Mouse (Mus musculus): ENCODE results near the gene Eps8. TPM values are rescaled to one million over a fixed set of nuclear protein-coding genes. Genes with fewer than 3 reads are reported as not detected.

Eps8 gene
- total and polyA plus RNA-seq, 3 experiments, result 0.08 to 0.15 TPM; not detected in 1

- Histone ChIP-seq H3K36me3 (ENCODE audit: control insufficient read depth in 1 of 2, insufficient read depth in 2 of 2, low read length in 2 of 2) (no peaks in the 10 kb centered on the region), H3K27ac (ENCODE audit: control insufficient read depth, low read depth, low read length) (no peak overlapping the region)
- TF ChIP-seq POLR2A (IDR thresholded peaks at IDR 0.05; ENCODE audit: control insufficient read depth in 1 of 2, insufficient read depth in 1 of 2, low read depth in 1 of 2, low read length in 2 of 2, poor library complexity in 1 of 2), result no peak
- TF ChIP-seq CHD2 (IDR thresholded peaks at IDR 0.05; ENCODE audit: low read length), result no peak
- no peak for TF ChIP-seq NELFE (IDR thresholded peaks at IDR 0.05; ENCODE audit: low read depth, low read length)
- TF ChIP-seq ETS1 (IDR thresholded peaks at IDR 0.05; ENCODE audit: low read depth, low read length), result no peak
- TF ChIP-seq SMC3 (IDR thresholded peaks at IDR 0.05; ENCODE audit: low read depth, low read length), result no peak
- no peak for TF ChIP-seq TAL1 (IDR thresholded peaks at IDR 0.05; ENCODE audit: low read length)
Measured at GRCm38 (mm10) chr6:137540800-137541199, 113.9 kb downstream of the Eps8 start.

GRCm38 (mm10) chr6:137540346-137540745, 114.3 kb downstream of the Eps8 start:
- no peak overlapping the region for H3K27ac ChIP-seq (ENCODE audit: control insufficient read depth, low read depth, low read length)

More at GRCm38 (mm10) chr6:137540800-137541199, 113.9 kb downstream of the Eps8 start:
- Histone ChIP-seq H3K9me3 (replicated peaks; ENCODE audit: insufficient read depth, low read length) (no peaks in the 10 kb centered on the region), H3K4me1 (ENCODE audit: control insufficient read depth in 1 of 2, insufficient read depth in 2 of 2, low read length in 2 of 2) (no peaks in the 10 kb centered on the region), H3K79me2 (ENCODE audit: control insufficient read depth, insufficient read depth, low read length, poor library complexity) (no peaks in the 10 kb centered on the region), H3K4me3 (ENCODE audit: control insufficient read depth in 1 of 2, insufficient read depth in 1 of 2, low read depth in 2 of 2, low read length in 2 of 2) (no peak overlapping the region), H3K9ac (ENCODE audit: control insufficient read depth, low read depth, low read length, poor library complexity, severe bottlenecking) (no peak overlapping the region), H3K27me3 (ENCODE audit: control insufficient read depth in 1 of 2, insufficient read depth in 2 of 2, low read length in 2 of 2) (no peaks in the 10 kb centered on the region)
- no peak for DNase-seq (ENCODE audit: low read depth, low spot score)

GRCm38 (mm10) chr6:137539219-137539618, 115.5 kb downstream of the Eps8 start:
- no peak overlapping the region for H3K27ac ChIP-seq (ENCODE audit: control insufficient read depth, low read depth, low read length)
- H3K36me3 ChIP-seq (ENCODE audit: control insufficient read depth in 1 of 2, insufficient read depth in 2 of 2, low read length in 2 of 2), result no peaks in the 10 kb centered on the region
- no peaks in the 10 kb centered on the region for H3K79me2 ChIP-seq (ENCODE audit: control insufficient read depth, insufficient read depth, low read length, poor library complexity)
- no peak overlapping the region for H3K9ac ChIP-seq (ENCODE audit: control insufficient read depth, low read depth, low read length, poor library complexity, severe bottlenecking)
- DNase-seq (ENCODE audit: low read depth, low spot score), result no peak
- no peak overlapping the region for H3K4me3 ChIP-seq (ENCODE audit: control insufficient read depth in 1 of 2, insufficient read depth in 1 of 2, low read depth in 2 of 2, low read length in 2 of 2)
- no peaks in the 10 kb centered on the region for H3K27me3 ChIP-seq (ENCODE audit: control insufficient read depth in 1 of 2, insufficient read depth in 2 of 2, low read length in 2 of 2)
- no peaks in the 10 kb centered on the region for H3K9me3 ChIP-seq (replicated peaks; ENCODE audit: insufficient read depth, low read length)
- no peaks in the 10 kb centered on the region for H3K4me1 ChIP-seq (ENCODE audit: control insufficient read depth in 1 of 2, insufficient read depth in 2 of 2, low read length in 2 of 2)
- TF ChIP-seq MAX (IDR thresholded peaks at IDR 0.05; ENCODE audit: low read length), result no peak
- TF ChIP-seq TBP (IDR thresholded peaks at IDR 0.05; ENCODE audit: low read depth, low read length), result no peak
- TF ChIP-seq MAFK (IDR thresholded peaks at IDR 0.05; ENCODE audit: borderline replicate concordance, low read depth, low read length), result no peak

More at GRCm38 (mm10) chr6:137540346-137540745, 114.3 kb downstream of the Eps8 start:
- Histone ChIP-seq H3K36me3 (ENCODE audit: control insufficient read depth in 1 of 2, insufficient read depth in 2 of 2, low read length in 2 of 2) (no peaks in the 10 kb centered on the region), H3K9me3 (replicated peaks; ENCODE audit: insufficient read depth, low read length) (no peaks in the 10 kb centered on the region), H3K9ac (ENCODE audit: control insufficient read depth, low read depth, low read length, poor library complexity, severe bottlenecking) (no peak overlapping the region), H3K79me2 (ENCODE audit: control insufficient read depth, insufficient read depth, low read length, poor library complexity) (no peaks in the 10 kb centered on the region), H3K4me1 (ENCODE audit: control insufficient read depth in 1 of 2, insufficient read depth in 2 of 2, low read length in 2 of 2) (no peaks in the 10 kb centered on the region), H3K4me3 (ENCODE audit: control insufficient read depth in 1 of 2, insufficient read depth in 1 of 2, low read depth in 2 of 2, low read length in 2 of 2) (no peak overlapping the region), H3K27me3 (ENCODE audit: control insufficient read depth in 1 of 2, insufficient read depth in 2 of 2, low read length in 2 of 2) (no peaks in the 10 kb centered on the region)
- no peak for TF ChIP-seq ZKSCAN1 (IDR thresholded peaks at IDR 0.05; ENCODE audit: low read depth, low read length)
- no peak for TF ChIP-seq MAX (IDR thresholded peaks at IDR 0.05; ENCODE audit: low read length)
- TF ChIP-seq ETS1 (IDR thresholded peaks at IDR 0.05; ENCODE audit: low read depth, low read length), result no peak
- no peak for DNase-seq (ENCODE audit: low read depth, low spot score)

- H3K4me1 ChIP-seq (ENCODE audit: control insufficient read depth in 1 of 2, insufficient read depth in 2 of 2, low read length in 2 of 2), result no peaks in the 10 kb centered on the region
- no peak for DNase-seq (ENCODE audit: low read depth, low spot score)
- no peaks in the 10 kb centered on the region for H3K36me3 ChIP-seq (ENCODE audit: control insufficient read depth in 1 of 2, insufficient read depth in 2 of 2, low read length in 2 of 2)
Measured at GRCm38 (mm10) chr6:137532758-137533157, 121.9 kb downstream of the Eps8 start.

More at GRCm38 (mm10) chr6:137532758-137533157, 121.9 kb downstream of the Eps8 start:
- no peak overlapping the region for H3K27ac ChIP-seq (ENCODE audit: control insufficient read depth, low read depth, low read length)
- TF ChIP-seq RCOR1 (IDR thresholded peaks at IDR 0.05; ENCODE audit: low read depth, low read length) (no peak), ELF1 (IDR thresholded peaks at IDR 0.05; ENCODE audit: low read depth, low read length) (no peak), TAL1 (IDR thresholded peaks at IDR 0.05; ENCODE audit: low read length) (no peak), ETS1 (IDR thresholded peaks at IDR 0.05; ENCODE audit: low read depth, low read length) (no peak), MYB (IDR thresholded peaks at IDR 0.05; ENCODE audit: low read depth, low read length) (no peak), SIN3A (IDR thresholded peaks at IDR 0.05; ENCODE audit: low read length) (no peak), POLR2AphosphoS5 (IDR thresholded peaks at IDR 0.05; ENCODE audit: borderline replicate concordance, low read depth, low read length) (no peak), ZKSCAN1 (IDR thresholded peaks at IDR 0.05; ENCODE audit: low read depth, low read length) (no peak), ZC3H11A (IDR thresholded peaks at IDR 0.05; ENCODE audit: low read depth, low read length) (no peak), POLR2AphosphoS2 (IDR thresholded peaks at IDR 0.05; ENCODE audit: low read length) (no peak), TBP (IDR thresholded peaks at IDR 0.05; ENCODE audit: low read depth, low read length) (no peak)
- H3K4me3 ChIP-seq (ENCODE audit: control insufficient read depth in 1 of 2, insufficient read depth in 1 of 2, low read depth in 2 of 2, low read length in 2 of 2), result no peak overlapping the region
- H3K9ac ChIP-seq (ENCODE audit: control insufficient read depth, low read depth, low read length, poor library complexity, severe bottlenecking), result no peak overlapping the region
- no peaks in the 10 kb centered on the region for H3K79me2 ChIP-seq (ENCODE audit: control insufficient read depth, insufficient read depth, low read length, poor library complexity)
- no peaks in the 10 kb centered on the region for H3K27me3 ChIP-seq (ENCODE audit: control insufficient read depth in 1 of 2, insufficient read depth in 2 of 2, low read length in 2 of 2)
- no peaks in the 10 kb centered on the region for H3K9me3 ChIP-seq (replicated peaks; ENCODE audit: insufficient read depth, low read length)
